ENCODE assay signal across 22 mouse cellular contexts in the genomic region with DNA sequence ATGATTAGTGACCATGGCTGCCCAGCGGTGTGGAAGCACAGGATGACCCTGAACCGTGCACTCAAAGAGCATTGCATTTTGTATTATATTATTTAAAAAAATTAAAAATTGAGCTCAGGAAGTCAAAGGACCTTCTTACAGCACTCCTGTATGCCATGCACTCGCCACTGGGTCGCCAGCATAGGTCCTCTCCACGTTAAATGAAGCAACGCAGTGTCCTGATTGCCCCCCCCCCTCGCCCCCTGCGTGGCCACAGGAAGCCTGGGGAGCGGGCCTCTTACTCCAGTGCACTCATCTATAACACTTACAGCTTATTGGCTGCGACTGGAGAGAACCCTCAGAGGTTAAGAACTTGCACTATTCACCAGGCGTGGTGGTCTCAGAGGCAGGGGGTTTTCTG. TPM values are rescaled to one million over a fixed set of nuclear protein-coding genes. Genes with fewer than 3 reads are reported as not detected.
"Had no signal": no experiment of that assay in that cellular context is flagged by ENCODE, and none has a peak within 500 bp of the region (broad histone marks: within the 10 kb centered on the region; RNA-seq: fewer than 3 reads in every experiment).

No protein-coding gene starts in this region.

- H3K9ac ChIP-seq: liver, embryonic 15.5 days; liver, postnatal 0 days; lung, embryonic 15.5 days; midbrain, embryonic 12.5 days; neural tube, embryonic 12.5 days; stomach, embryonic 15.5 days had no signal

- DNase-seq: liver, postnatal 0 days; lung, adult 2 months; lung, postnatal 14 days; lung, postnatal 36 days; midbrain, embryonic 14.5 days; right cerebral cortex, postnatal 14 days; thymus, adult 2 months; thymus, postnatal 25 days had no signal

- H3K4me2 ChIP-seq: liver, embryonic 15.5 days; lung, embryonic 15.5 days; midbrain, embryonic 12.5 days; neural tube, embryonic 12.5 days; stomach, embryonic 15.5 days had no signal

- H3K4me1 ChIP-seq: liver, embryonic 15.5 days; lung, embryonic 15.5 days; midbrain, embryonic 12.5 days; stomach, embryonic 15.5 days had no signal

- H3K4me3 ChIP-seq: liver, embryonic 15.5 days; lung, embryonic 15.5 days; megakaryocyte, embryonic 14.5 days; midbrain, embryonic 12.5 days; neural tube, embryonic 12.5 days; stomach, embryonic 15.5 days had no signal

- H3K27ac ChIP-seq: liver, embryonic 15.5 days; lung, embryonic 15.5 days; macrophage; midbrain, embryonic 12.5 days; neural tube, embryonic 12.5 days; stomach, embryonic 15.5 days; stomach, postnatal 0 days had no signal

- ATAC-seq: liver, postnatal 0 days; lung, postnatal 0 days had no signal

- H3K27me3 ChIP-seq: liver, embryonic 15.5 days; lung, embryonic 15.5 days; midbrain, embryonic 12.5 days; neural tube, embryonic 12.5 days; stomach, embryonic 15.5 days had no signal

- H3K36me3 ChIP-seq: liver, embryonic 15.5 days; lung, embryonic 15.5 days; midbrain, embryonic 12.5 days; neural tube, embryonic 12.5 days; stomach, embryonic 15.5 days had no signal

- H3K9me3 ChIP-seq: liver, embryonic 15.5 days; lung, embryonic 15.5 days; midbrain, embryonic 12.5 days; neural tube, embryonic 12.5 days; stomach, embryonic 15.5 days had no signal

RNA-seq across cellular contexts. Expression of a gene that starts 3.8 kb away (rescaled TPM):
- total RNA-seq: megakaryocyte progenitor cell, adult 5-6 weeks; monocyte, adult 5-6 weeks had no signal
- polyA plus RNA-seq: macrophage; midbrain, embryonic 12.5 days; neural tube, embryonic 12.5 days; neural tube, embryonic 14.5 days had no signal

RNA-seq across cellular contexts. Expression of a gene that starts 3.9 kb away (rescaled TPM):
- total RNA-seq: midbrain, postnatal 0 days had no signal
- polyA plus RNA-seq: testis, adult 2 months had no signal
